Mouse (Mus musculus) embryo, embryonic 9.5 days (tissue): ENCODE results near the gene Kcnj15.

Experiments used
- DNase-seq: peaks from one replicate; pipeline ENCODE4 v3.0.0-alpha.2; 2017; ENCODE audit errors: extremely low spot score

Gene Kcnj15

DNA sequence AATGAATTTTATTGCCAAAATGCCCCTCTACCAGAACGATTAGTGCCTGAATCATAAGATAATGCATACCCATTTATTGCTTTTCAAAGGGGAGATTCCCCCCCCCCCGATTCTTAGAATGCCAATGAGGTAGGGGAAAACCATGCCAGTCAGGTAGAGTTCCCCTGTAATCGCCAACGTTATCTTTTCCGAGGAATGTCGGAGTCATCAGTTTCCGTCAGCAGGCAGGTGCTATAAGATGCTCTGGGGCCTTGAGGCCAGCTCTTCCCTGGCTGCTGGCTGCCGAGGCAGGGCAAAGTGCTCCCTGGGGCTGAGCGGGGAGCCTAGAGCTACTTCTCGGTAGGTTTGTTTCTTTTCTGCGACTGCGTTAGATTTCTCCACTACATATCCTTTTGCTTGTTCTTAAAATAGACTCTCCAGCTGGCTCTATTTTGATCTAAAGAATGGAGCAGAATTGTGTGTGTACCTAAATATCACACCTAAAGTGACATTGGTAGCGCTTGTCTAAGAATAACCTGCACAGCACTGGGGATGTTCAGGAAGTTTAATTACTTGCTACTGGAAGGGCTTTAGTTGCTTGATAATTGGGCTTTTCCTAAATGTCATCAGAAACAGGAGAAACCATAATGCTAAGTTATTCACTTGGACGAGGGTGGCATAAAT is 35.6 kb downstream of the Kcnj15 start:
- no peak for DNase-seq

DNA sequence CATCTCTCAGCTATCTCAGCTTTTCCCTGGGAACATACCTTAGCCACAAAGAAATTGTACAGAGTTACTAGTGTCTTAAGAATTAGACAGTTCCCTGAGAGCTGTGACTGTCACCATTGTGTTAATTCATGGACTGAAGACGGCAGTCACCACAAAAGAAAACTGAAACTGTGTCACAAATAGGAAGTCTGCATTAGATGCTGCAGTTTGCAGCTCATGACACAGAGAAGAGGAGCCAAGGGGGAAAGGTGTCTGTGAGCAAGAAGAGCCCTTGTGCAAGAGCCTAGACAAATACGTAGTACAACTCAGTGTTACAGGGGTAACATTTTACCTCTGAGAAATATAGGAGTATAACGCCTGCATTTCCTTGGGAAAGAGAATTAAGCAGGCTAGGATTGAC is 40.3 kb downstream of the Kcnj15 start:
- DNase-seq, result no peak

DNA sequence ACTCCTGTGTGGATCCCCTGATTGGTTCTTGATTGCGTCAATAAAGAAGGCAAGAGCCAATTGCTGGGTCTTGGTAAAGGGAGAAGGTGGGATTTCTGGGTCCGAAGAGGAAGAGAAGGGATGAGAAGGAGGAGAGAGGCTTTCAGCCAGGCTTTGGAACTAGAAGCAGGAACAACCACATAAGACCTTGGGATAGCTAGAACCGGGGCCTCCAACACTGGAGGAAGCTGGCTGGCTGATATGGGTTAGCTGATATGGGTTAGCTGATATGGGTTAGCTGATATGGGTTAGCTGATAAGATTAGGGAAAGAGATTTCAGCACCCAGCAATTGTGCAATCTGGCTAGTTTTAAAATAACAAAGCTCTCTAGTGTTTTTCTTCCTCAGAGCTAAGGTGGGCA is 44.3 kb downstream of the Kcnj15 start:
- no peak for DNase-seq

DNA sequence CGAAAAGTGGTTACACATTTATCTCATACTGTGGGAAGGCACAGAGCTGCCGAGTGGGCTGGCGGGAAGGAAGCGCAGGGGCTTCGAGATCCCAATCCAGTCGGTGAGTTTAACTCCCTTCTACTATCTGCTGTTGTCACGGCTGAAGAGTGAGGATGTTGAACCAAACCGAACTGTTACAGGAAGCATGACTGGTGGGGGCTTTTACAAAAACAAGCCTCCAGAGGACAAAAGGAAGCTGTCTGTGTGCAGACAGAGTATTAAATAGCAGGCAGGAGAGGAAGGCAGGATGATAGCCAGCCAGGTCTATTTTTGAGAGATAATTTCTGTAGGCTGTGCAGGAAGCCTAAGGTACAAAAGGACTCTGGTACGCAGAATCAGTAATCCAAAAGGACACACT is 46.3 kb downstream of the Kcnj15 start:
- no peak for DNase-seq

DNA sequence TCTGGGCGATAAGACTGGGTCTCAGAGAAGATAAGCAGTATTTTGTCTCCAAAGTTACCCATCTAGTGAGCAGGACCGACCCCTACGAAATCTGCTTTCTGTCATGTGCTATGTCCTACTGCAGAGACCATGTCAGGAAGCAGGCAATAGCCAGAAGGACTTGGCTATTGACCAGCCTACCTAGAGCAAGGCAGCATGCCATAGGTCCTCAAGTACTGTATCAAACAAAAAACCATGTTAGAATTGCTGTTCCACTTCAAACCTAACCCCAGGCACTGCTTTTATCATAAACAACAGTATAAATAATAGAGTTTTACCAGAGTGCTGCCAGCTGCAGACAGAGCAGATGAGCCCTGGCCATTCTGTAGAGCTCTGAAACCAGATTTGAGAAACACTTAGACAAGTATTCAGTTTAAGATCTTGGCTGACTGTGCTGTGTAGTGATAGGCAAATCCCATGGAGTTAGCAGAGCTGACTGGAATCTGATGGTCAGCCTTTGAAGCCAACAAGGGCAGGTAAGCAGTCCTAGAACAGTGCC is 50.5 kb downstream of the Kcnj15 start:
- DNase-seq, result no peak

DNA sequence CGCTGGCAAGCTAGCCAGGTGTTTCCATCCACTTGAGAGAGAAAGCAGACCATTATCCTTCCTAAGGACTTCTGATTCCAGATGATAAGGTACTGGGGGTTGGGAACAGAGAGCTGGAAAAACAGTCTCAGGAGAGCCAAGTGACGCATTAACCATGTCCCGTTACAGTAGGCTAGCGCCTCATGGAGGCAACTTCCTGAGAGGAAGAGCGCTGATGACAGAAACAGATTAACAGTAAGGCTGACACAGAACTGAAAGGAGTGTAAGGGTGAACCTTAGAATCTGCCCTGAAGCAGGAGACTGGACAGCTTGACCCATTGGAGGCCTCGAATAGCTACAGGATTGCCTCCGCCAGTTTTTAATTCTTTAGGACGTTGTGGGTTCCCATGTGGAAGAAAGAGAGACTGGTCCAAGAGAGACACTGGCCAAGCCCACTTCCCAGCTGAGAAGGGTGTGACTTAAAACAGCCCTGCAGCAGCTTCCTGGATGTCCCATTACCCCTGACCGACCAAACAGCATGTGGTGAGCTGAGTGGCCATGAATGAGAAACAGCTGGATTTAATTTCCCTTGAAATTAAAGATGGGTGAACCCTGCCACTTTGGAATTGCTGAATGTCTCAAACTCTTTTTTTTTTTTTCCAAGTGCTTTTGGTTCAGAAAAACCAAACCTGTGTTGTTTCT is 64.7 kb downstream of the Kcnj15 start:
- DNase-seq, result peak; percentile 47

DNA sequence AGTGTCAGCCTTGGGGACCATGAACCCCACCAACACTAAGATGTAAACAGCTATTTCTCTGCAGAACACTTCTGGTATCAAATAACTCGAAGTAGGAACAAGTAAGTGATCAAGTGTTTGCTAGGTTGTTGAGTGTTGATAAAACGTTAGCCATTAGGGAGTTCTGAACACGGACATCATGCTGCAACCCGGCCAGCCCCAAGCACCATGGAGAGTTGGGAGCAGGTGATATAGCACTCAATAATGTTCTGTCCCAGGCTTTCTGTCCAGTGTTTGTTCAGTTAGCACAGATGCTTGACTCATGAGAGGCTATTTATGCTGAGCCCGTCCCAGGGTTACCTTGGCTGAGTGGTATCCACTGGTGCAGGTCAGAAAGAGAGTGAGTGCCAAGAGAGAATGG is 74.8 kb downstream of the Kcnj15 start:
- no peak for DNase-seq

DNA sequence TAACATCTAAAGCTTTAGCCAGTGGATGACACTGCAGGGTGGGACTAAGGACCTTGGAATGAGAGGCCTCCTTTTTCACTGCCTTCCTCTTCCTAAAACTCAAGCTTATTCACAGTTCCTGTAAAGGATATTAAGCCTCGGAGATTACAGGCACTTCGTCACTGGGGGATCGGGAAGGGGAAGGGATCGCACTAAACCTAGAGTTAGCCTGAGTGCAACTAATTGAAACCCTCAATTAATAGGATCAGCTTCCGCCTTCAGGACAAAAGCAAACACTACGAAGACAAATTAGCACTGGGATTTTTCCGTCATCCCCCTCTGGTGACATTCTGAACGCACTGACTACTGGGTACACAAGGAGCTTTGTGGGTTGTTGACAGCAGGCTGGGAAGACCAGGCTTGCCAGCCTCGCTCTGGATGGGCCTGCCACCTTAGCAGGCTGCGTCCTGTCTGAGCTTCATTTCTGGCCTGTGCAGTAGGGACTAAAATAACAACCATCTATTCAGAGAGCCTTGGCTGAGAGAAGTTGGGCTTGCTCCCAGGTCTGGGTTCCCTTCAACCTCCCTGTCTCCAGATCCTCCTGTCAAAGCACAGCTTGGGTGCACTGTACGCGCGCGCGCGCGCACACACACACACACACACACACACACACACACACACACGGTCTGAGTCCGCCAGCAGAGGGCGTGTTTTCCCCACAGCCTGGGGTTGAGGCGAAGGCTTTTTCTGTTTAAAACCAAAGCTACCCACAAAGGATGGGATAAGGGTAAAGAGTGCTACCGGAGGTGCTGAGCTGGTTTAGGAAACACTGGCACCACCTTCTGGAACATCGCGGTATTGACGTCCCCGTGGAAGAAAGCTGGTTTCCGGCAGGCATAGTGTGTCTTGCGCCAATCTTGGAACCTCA is 83.8 kb downstream of the Kcnj15 start:
- peak; percentile 77 for DNase-seq

DNA sequence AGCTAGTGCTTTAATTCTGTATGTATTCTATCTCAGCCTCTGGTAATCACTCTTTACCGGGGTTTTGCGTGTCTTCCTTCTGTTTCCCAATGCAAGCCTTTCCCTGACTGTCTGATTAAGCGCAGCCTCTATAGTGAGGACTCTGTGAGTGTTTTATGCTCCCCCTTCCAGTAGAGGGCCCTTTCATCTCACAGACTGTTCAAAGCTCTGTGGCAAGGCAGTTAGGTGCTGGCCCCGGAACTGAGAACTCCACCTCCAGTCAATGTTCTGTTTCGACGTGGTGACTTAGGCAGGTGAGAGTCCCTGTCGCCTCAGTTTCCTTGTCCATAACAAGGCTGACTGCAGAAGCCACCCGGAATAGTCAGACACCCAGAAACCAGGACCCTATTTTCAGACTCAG is 84.7 kb downstream of the Kcnj15 start:
- no peak for DNase-seq

DNA sequence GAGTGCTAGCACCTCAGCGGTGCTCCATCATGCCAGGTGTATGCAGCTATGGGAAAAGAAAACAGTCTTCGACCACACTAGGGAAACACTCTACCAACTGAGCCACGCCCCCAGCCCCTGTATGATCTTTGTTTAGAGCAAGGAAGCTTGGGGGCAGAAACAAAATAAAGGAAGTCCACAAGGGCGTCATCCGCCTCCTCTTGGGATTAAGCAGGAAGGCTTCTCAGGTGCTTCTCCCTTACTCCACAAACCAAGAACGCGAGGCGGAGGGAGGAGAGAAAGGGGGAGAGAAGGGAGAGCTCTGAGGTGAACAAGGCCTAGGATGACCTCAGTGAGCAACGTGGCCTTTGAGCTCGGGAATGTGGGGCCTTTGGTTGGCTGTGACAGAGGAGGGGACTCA is 87.6 kb downstream of the Kcnj15 start:
- no peak for DNase-seq

DNA sequence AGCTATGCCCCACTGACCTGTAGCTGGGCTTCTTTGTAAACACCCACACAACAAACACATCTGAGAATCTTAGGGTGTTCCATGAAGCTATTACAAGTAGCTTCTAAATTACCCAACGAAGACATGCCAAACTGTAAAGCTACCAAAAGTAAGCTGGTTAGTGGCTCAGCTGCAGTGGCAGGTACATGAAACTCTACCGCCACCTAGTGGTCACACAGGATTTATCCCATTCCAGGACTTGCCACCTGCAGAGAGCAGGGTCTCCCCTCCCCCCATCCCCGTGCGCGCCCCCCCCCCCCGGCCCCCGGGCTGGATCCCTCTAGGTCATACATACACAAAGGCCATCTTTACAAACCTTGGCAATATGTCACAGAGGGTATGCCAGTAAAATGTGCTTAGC is 88.5 kb downstream of the Kcnj15 start:
- DNase-seq, result peak; percentile 79

DNA sequence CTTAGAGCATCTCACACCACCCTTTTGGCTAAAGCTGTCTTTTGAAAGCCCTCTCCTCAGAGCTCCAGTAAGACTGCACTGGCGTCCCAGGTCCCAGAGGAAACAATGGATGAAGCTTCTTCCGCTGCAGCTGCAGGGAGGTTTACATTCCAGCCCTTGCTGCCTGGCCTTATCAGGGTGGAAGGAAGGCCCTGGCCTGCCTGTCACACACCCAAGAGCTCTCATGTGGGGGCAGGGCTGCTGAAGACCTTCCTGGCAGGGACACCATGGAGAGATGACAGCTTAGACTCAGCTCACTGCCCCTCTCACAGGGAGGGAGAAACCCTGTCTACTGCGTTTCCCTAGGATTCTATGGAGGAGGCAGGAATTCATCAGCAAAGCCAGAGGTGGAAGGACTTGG is 89.8 kb downstream of the Kcnj15 start:
- peak; percentile 25 for DNase-seq

DNA sequence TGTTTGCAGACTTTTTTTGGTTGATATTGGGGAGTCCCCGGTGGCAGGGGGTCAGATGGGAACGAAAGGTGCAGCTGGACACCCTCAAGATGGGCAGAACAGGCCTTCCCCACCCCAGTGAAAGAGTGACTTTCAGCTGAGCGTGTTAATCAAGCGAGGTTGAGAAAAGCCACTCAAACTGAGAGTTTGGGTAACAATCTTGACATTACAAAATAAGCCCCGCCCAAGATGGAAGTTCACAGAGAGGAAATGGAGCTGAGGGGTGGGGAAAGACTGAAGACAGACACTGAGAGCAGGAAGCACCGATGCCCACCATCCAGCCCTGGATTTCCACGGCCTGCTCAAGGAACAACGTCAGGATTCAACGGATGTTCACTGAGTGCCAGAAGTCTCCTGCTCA is 91.2 kb downstream of the Kcnj15 start:
- no peak for DNase-seq

DNA sequence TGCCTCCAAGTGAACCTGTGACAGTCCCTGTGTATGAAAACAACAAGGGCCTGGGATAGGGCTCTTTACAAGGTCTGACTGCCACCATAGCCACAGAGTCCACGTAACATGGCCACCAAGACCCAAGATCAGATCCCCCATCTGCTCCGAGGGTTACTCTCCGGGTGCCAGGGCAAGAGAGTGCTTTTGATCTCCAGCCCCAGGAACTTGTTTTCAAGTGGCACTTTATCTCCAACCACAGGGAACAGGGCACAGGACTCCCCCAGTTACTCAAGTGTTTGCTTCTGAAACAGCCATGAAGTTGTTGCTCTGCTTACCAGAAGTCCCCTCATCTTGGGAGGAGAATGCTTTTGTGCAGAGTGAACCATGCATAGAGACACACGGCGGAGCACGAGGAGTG is 92.0 kb downstream of the Kcnj15 start:
- DNase-seq, result no peak

DNA sequence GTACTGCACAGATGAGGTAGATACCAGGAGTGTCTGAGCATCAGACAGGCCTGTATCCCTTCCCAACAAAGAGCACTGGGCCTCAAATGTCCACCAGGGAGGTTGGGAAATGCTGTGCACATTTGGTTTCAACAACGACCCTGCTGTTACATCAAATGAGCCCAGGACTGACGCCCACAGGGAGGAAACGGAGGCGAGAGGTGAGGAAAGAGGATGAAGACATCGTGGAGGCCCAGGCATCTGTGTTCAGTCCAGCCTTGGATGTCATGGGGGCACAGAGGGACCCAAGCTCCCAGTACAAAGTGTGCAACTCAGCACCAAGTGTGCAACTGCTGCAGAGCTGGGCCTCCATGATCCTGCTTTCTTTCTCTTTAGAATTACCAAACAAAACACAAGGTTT is 92.4 kb downstream of the Kcnj15 start:
- no peak for DNase-seq
